Mouse (Mus musculus) urinary bladder, postnatal 10 days (tissue): Measurements from ENCODE around the gene Bcdin3d.

Experiments used
- DNase-seq: peaks from one replicate; pipeline ENCODE4 v3.0.0; 2022; ENCODE audit warnings: low spot score

Bcdin3d gene

GRCm38 (mm10) chr15:99474576-99474926 is at the start of gene Bcdin3d:
TSS of gene Bcdin3d (minus strand) at chr15:99474730.
- DNase-seq: peak; percentile 51

DNA sequence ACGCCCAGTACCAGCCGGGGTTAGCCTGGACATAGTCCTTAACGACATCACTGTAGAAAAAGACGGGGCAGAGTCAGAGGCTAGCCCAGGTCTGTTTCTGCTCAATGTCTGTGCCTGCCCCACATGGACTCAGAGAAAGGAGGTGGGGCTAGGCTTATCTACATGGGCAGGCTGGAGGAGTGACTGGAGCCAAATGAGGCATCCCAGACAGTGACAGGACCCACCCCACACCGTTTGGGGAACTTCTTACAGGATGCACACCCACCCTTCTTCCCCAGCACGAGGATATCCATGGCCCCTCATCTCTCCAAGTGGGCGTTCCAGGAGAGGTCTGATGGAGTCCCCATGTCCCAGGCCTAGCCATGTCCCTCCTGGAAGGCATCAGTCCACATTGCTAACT is 45.8 kb upstream of the Bcdin3d start:
- no peak for DNase-seq

GRCm38 (mm10) chr15:99519626-99520025 is 45.1 kb upstream of the Bcdin3d start:
- no peak for DNase-seq

GRCm38 (mm10) chr15:99517715-99518114 is 43.2 kb upstream of the Bcdin3d start:
- no peak for DNase-seq

DNA sequence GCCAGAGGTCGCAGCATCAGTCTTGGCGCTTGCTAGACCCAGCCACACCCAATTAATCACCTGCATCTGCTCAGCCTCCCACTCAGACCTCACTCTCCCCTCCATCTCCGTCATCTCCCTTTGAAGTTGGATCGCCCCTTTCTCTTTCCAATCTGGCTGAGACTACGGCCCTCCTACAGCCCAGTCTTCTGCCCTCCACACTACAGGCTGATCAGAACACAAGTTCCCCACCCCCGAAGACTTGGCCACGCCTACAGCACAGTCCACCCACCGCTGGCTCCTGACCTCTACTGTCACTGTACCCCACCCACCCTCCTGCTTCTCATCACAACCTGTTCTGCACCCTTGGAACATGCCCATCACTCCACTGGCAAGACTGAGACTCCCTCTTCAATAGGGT is 42.2 kb upstream of the Bcdin3d start:
- no peak for DNase-seq

DNA sequence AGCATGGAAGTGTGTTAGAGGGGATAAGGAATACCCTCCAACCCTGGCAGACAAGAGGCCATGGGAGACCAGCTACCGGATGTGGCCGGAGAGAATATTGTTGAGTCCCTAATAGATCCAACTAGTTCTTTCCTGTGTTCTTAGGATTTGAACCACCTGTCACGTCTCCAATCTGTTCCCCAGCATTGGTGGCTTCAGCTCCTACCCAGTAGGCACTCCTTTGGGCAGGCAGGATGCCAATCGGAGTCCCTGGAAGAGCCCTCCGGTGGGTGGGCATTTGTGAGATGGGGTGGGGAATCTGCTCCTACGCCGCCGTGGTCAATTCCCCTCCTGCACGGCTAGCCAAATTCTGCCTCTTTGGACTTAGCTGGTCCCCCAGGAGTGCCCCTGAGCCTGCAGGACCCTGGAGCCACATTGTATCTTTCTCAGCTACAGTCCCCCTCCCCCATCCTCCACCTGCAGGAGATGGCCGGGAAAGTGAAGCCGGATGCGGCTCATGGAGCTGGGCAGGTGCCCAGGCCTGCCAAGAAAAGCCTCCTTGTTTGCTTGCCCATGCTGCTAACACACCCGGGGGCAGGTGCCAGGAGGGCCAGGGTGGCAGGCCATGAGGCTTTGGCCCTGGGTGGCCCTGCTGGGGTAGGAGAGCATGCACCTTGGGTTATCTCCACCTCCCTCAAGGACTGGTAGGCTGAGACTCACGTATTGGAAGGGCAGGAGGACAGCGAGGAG is 37.4 kb upstream of the Bcdin3d start:
- no peak for DNase-seq

DNA sequence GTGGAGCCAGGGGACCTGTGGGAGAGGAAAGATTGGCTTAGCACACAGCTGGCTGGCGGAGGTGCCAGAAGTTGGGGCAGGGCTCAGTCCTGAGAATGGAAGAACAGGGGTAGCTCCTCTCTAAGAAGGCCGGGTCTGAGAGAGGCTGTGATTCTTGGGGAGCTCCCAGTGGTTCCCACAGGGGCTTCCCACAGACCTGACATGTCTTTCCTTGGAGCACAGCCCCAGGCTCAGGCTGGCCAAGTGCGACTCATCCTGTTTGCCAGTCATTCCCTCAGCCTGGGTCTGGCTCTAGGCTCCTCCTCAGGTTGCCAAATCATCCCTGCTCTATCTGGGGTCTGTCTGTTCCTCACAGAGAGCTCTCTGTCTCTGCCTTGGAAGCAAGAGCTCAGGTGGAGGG is 36.1 kb upstream of the Bcdin3d start:
- no peak for DNase-seq

DNA sequence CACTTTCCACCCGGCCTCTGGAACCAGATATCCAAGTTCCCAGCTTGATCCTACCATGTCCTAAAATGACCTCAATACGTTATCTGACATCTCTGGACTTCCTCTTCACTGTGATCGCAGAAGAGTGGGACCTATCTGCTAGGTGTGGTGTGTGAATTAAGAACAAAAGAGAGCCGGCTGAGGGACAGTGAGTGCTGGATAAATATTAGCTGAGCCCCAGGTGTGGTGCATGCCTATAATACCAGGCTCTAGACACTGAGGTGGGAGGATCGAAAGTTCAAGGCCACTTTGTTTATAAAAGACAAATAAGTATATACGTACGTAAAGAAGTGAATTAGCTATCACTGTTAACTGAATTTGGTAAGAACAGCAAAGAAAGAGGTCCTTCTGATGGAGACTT is 35.3 kb upstream of the Bcdin3d start:
- DNase-seq: no peak

DNA sequence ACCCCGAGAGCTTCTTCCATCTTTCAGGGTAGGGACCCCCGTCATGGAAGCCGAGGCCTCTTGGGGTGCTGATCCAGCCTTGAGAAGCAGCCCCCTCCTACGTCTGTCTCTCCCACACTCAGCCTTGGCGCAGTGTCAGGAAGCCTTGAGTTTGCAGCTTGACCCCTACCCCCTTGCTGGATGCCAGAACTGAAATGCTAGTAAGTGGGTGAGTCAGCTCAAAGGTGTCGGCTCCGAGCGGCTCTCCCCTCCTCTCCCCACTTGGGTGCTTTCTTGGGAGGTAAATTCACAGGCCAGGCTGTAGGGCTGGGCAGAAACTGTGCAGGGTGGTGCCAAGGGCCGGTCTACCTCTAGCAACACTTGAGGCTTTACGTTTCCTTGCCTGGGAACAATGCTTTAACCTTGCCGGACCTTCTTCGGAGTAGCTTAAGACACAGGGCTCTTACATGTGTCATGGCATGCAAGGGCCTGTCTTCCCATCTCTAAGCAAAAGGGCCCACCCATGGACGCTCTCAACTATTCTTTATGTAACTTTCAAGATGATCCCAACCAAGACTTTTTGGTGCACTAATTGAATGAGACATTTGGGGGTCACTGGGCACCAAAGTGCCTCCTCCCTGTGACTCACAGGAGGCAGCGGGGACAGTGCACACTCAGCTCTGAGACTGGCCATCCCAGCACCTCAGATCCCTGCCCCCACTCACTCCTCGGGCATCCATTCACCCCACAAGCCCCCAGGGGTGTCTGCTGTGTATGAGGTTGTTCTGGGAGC is 31.0 kb upstream of the Bcdin3d start:
- DNase-seq: no peak

DNA sequence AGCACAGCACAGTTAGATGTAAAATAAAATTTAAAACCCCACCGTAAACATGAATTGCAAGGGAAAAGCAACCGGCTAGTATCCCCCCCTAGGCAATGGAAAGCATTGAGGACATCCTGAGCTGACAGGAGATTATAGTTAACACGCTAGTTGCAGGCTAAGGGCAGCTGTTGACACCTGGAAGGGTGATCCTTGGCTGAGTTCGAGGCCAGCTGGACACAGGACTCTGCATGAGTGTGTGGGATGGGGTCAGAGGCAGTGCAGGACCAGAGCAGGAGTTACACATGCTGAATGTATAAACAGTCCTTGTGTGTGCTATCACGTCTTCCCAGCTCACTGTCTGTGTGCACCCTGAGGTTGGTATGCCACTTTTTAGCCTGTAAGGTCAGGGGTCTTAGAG is 28.7 kb upstream of the Bcdin3d start:
- DNase-seq: no peak

GRCm38 (mm10) chr15:99502311-99502831 is 27.8 kb upstream of the Bcdin3d start:
- no peak for DNase-seq

- DNase-seq: no peak
Measured at GRCm38 (mm10) chr15:99501292-99502260, 27.0 kb upstream of the Bcdin3d start.

- no peak for DNase-seq
Measured at GRCm38 (mm10) chr15:99500320-99500719, 25.8 kb upstream of the Bcdin3d start.

DNA sequence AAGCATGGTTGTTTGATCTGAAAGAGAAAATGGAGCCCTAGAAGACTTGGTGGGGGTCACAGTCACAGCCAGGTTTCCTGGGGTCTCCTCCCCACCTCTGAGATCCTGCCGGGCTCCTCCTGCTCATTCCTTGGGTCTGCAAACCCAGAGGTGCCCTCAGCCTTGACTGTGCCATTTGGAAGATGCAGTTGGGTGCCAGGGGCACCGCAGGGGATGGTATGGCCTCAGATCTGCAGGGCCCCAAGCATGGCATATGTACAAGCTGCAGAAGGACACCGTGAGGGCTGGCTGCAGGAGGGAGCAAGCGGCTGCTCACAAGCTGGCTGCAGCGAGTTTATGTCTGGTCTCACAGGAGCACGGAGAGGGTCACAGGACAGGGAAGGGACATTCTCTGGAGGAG is 25.2 kb upstream of the Bcdin3d start:
- no peak for DNase-seq

- no peak for DNase-seq
Measured at GRCm38 (mm10) chr15:99498781-99499180, 24.3 kb upstream of the Bcdin3d start.

DNA sequence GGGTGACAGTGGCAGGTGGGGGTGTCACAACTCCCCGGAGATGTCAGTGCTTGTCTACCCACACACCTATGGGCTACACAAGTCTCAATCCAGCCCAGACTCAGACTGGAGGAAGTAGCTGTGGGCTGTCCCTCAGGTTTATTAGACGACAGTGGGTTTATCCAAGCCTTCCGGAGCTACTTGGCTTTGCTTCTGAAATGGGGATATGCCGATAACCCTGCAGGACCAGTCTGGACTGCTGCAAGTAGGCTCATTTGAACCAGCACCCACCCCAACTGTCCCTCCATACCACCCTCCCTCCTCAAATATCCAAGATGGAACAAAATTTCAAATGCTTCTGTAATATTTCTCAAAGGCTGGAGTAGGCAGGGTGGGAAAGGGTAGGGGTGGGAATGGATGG is 23.8 kb upstream of the Bcdin3d start:
- no peak for DNase-seq

GRCm38 (mm10) chr15:99497527-99498242 is 23.2 kb upstream of the Bcdin3d start:
- no peak for DNase-seq

DNA sequence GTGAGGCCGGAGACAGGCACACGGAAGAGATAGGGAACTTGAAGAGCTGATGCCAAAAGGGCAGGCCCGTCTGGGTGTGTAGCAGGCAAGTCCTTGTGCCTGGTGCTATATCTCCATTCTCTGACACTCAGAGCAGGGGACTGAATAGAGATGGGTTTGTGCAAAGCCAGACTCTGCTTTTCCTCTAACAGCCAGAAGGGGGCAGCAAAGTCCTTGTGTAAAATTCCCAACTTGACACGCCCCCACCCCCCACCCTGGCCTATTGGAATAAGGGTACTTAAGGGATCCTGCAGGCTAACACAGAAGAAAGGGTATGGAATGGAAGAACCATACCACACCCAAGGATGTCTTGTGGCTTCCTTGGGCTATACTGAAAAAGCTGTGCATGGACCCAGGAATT is 22.5 kb upstream of the Bcdin3d start:
- DNase-seq: no peak

DNA sequence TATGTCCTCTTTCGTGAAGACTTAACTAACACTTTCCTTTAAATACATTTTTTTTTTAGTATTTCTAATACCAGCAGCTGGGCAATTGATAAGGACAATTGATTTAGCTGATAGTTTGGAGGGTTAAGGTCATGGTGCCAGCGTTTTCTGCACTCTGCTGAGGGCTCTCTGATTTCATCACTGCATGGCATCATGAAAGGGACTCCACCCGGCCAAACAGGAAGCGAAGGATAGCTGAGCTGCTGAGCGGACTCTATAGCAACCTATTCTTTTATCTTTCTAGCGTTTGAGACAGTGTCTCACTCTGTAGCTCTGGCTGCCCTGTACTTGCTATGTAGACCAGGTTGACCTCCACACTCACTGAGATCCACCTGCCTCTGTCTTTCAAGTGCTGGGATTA is 10.2 kb upstream of the Bcdin3d start:
- DNase-seq: no peak

DNA sequence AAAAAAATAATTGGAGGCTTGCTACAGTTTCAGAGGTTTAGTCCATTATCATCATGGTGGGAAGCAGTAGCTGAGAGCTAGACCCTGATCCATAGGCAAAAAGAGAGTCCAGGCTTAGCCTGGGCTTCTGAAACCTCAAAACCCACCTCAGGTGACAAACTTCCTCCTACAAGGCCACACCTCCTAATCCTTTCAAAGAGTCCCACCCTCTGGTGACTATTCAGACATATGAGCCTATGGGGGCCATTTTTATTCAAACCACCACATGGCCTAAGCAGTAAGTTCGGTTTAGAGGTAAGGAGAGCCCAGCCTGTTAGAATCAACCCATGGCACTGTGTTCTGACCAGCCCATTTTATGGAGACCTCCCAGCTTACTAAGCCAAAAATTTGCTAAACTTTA is 1.3 kb upstream of the Bcdin3d start:
- no peak for DNase-seq

DNA sequence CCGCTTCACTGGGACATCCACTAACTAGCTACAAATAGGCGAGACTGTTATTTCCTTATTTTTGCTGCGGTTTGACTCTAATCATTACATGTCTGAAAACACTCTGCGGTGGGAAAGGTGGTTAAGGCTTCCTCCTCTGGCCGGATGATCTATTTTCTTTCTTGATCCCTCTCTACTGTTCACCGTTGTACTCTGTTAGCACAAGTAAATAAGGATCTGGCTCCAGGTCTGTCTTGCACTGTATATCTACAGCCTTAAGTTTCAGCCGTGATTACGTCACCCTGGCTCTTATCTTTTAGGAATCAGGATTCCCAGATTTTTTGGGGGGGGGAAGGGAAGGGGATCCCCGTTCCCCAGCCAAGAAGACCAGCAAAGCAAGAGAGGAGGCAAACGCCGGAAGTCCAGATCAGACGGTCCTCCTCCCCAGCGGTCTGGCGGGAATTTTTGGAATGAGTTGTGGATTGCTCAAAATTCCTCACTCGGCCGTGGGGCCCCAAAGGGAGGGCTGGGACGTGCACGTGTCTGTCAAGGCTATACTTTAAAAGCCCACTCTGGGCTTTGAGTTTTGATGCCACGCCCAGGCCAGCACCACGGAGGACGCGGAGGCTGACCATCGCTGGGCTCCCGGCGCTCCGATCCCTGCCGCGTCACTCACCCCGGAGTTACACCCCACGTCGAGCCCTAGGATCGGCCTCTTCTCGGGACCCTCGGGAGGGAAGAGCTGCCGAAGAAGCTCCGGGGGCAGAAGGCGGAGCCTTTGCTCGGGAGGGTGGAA is 542 bp downstream of the Bcdin3d start:
- DNase-seq: no peak
